Mouse (Mus musculus): ENCODE measurements at regions not wholly inside any gene's neighbourhood (a gene's known extent, or its start where the extent isn't known, plus 50 kb on each side); places are given as distances from the start of the nearest gene placed in this dataset.
A peak's percentile ranks its signal among the peaks of the same experiment; 100 is the strongest.

DNA sequence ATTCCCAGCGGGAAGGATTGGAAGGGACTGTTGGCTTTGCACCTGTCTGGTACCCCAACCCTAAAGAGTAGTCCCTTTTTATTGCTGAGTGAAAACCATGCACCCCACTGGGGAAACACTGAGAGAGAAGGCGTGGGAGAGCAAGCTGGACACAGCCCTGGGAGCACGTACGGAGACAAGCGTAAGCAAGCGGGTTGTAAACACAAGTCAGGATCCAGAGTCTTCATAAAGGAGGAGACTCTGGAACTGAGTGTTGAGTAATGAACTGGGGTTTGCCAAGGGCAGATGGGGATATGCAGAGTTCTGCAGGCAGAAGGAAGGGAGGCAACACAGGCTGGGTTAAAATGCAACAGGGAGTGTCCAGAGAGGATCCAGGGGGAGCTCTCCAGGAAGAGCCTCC lies 141.5 kb upstream of the Dyrk2 start:
- TF ChIP-seq FOSL1 (IDR thresholded peaks at IDR 0.05; ENCODE audit: insufficient read depth, low read length, poor library complexity, severe bottlenecking): no peak
- no peak for TF ChIP-seq CEBPB (IDR thresholded peaks at IDR 0.05; ENCODE audit: low read depth)
- no peak for TF ChIP-seq CTCF (IDR thresholded peaks at IDR 0.05; ENCODE audit: control insufficient read depth, insufficient read depth, insufficient read length)
- no peak for TF ChIP-seq MYOG (IDR thresholded peaks at IDR 0.05; ENCODE audit: control insufficient read depth, extremely low read depth, insufficient read length)
- TF ChIP-seq USF1 (IDR thresholded peaks at IDR 0.05; ENCODE audit: low read depth): no peak
- no peak for TF ChIP-seq MAX (IDR thresholded peaks at IDR 0.05)
- TF ChIP-seq MYOD1 (IDR thresholded peaks at IDR 0.05; ENCODE audit: control insufficient read depth, insufficient read length, low read depth): no peak
- Histone ChIP-seq H3K4me3 (ENCODE audit: insufficient read depth, poor library complexity, severe bottlenecking) (no peak overlapping the region), H3K36me3 (ENCODE audit: control insufficient read depth, insufficient read depth) (no peaks in the 10 kb centered on the region), H3K27me3 (ENCODE audit: control insufficient read depth, insufficient read depth, insufficient read length) (no peaks in the 10 kb centered on the region), H3K79me3 (ENCODE audit: low read depth) (no peaks in the 10 kb centered on the region), H3ac (ENCODE audit: control insufficient read depth, insufficient read length, low read depth) (no peak overlapping the region), H3K79me2 (ENCODE audit: control insufficient read depth, insufficient read depth) (no peaks in the 10 kb centered on the region)

DNA sequence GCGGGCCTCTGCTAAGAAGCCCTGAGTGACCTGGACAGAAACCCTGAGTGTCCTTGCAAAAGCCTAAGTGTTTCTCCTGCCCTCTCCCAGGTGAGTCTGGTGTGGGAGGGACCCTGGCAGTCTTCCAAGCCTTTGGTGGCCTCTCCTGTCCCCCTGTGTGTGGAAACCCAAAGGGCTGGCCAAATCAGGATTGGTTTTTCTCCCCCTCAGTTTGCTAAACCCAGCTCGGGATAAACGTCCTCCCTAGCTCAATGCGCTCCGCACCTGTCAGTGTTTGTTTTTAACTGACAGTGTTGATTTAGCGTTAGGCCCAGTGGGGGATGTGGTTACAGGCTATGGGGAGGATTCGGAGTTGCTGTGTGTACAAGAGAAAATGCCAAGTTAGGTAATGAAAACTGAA lies 140.9 kb upstream of the Dyrk2 start:
- Histone ChIP-seq H3ac (ENCODE audit: control insufficient read depth, insufficient read length, low read depth) (no peak overlapping the region), H3K36me3 (ENCODE audit: control insufficient read depth, insufficient read depth) (no peaks in the 10 kb centered on the region), H3K27me3 (ENCODE audit: control insufficient read depth, insufficient read depth, insufficient read length) (no peaks in the 10 kb centered on the region), H3K4me3 (ENCODE audit: insufficient read depth, poor library complexity, severe bottlenecking) (no peak overlapping the region), H3K79me3 (ENCODE audit: low read depth) (no peaks in the 10 kb centered on the region), H3K79me2 (ENCODE audit: control insufficient read depth, insufficient read depth) (no peaks in the 10 kb centered on the region)
- TF ChIP-seq CTCF (IDR thresholded peaks at IDR 0.05; ENCODE audit: control insufficient read depth, insufficient read depth, insufficient read length): no peak
- TF ChIP-seq MAX (IDR thresholded peaks at IDR 0.05): no peak
- TF ChIP-seq USF1 (IDR thresholded peaks at IDR 0.05; ENCODE audit: low read depth): no peak
- no peak for TF ChIP-seq MYOG (IDR thresholded peaks at IDR 0.05; ENCODE audit: control insufficient read depth, extremely low read depth, insufficient read length)
- peak; percentile 55 for TF ChIP-seq MYOD1 (IDR thresholded peaks at IDR 0.05; ENCODE audit: control insufficient read depth, insufficient read length, low read depth)

DNA sequence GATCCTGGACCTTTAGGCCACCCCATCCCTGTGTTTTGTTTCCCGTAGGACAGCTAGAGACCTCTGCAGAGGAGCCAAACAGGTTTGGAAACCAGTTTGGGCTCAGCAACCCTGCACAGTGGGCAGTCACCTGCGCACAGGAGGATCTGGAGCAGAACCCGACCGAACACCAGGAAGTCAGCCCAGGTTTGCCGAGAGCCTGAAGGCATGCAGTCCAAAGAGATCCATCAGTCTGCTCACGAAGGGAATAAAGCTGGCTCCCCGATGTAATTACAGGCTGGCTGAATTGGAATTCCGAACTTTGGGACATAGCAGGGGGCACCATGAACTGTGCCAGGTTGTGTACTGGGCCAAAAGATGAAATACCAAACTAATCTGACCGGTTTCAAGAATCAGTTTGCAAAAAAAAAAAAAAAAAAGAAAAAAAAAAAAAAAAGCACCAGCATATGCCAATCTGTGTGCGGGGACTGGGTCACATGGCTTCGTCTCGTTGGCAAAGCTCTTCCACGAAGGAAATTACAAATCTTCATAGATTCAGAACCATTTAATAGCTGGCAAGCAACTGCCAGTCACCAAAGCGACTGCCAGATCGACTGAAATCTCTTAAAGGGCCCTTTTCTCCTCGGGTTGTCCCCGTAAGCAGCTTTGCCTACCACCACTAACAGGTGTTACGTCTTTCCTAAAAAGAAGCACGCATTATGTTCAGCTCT lies 137.0 kb upstream of the Dyrk2 start:
- no peaks in the 10 kb centered on the region for H3K79me2 ChIP-seq (ENCODE audit: control insufficient read depth, insufficient read depth)
- no peaks in the 10 kb centered on the region for H3K36me3 ChIP-seq (ENCODE audit: control insufficient read depth, insufficient read depth)
- no peak overlapping the region for H3ac ChIP-seq (ENCODE audit: control insufficient read depth, insufficient read length, low read depth)
- TF ChIP-seq USF1 (IDR thresholded peaks at IDR 0.05; ENCODE audit: low read depth) (no peak), MYOG (IDR thresholded peaks at IDR 0.05; ENCODE audit: control insufficient read depth, extremely low read depth, insufficient read length) (no peak), FOSL1 (IDR thresholded peaks at IDR 0.05; ENCODE audit: insufficient read depth, low read length, poor library complexity, severe bottlenecking) (no peak), CEBPB (IDR thresholded peaks at IDR 0.05; ENCODE audit: low read depth) (no peak), MYOD1 (IDR thresholded peaks at IDR 0.05; ENCODE audit: control insufficient read depth, insufficient read length, low read depth) (no peak), MAX (IDR thresholded peaks at IDR 0.05) (no peak), CTCF (IDR thresholded peaks at IDR 0.05; ENCODE audit: control insufficient read depth, insufficient read depth, insufficient read length) (no peak)
- H3K79me3 ChIP-seq (ENCODE audit: low read depth): no peaks in the 10 kb centered on the region
- H3K4me3 ChIP-seq (ENCODE audit: insufficient read depth, poor library complexity, severe bottlenecking): no peak overlapping the region
- no peaks in the 10 kb centered on the region for H3K27me3 ChIP-seq (ENCODE audit: control insufficient read depth, insufficient read depth, insufficient read length)

DNA sequence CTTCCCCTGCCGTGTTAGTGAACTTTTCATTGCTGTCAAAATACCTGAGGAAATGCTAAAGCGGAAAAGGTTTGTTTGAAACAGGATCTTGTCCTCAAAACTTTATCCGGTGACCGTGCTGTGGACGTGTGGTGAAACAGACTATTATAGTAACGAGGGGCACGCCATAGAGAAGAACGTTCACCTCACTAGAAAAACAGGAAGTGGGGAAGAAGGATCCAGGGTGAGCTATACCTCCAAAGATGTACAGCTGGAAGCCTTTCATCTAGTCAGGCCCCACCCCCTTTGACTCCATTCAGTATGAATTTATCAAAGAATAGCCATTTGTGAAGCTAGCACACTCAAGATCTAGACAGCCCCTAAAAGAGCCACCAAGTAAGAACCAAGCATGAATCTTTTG lies 135.5 kb upstream of the Dyrk2 start:
- Histone ChIP-seq H3K27me3 (ENCODE audit: control insufficient read depth, insufficient read depth, insufficient read length) (no peaks in the 10 kb centered on the region), H3K79me2 (ENCODE audit: control insufficient read depth, insufficient read depth) (no peaks in the 10 kb centered on the region), H3K4me3 (ENCODE audit: insufficient read depth, poor library complexity, severe bottlenecking) (no peak overlapping the region), H3K36me3 (ENCODE audit: control insufficient read depth, insufficient read depth) (no peaks in the 10 kb centered on the region), H3K79me3 (ENCODE audit: low read depth) (no peaks in the 10 kb centered on the region), H3ac (ENCODE audit: control insufficient read depth, insufficient read length, low read depth) (no peak overlapping the region)
- no peak for TF ChIP-seq MYOD1 (IDR thresholded peaks at IDR 0.05; ENCODE audit: control insufficient read depth, insufficient read length, low read depth)
- no peak for TF ChIP-seq MYOG (IDR thresholded peaks at IDR 0.05; ENCODE audit: control insufficient read depth, extremely low read depth, insufficient read length)
- no peak for TF ChIP-seq CEBPB (IDR thresholded peaks at IDR 0.05; ENCODE audit: low read depth)
- no peak for TF ChIP-seq CTCF (IDR thresholded peaks at IDR 0.05; ENCODE audit: control insufficient read depth, insufficient read depth, insufficient read length)
- TF ChIP-seq FOSL1 (IDR thresholded peaks at IDR 0.05; ENCODE audit: insufficient read depth, low read length, poor library complexity, severe bottlenecking): no peak
- TF ChIP-seq MAX (IDR thresholded peaks at IDR 0.05): no peak
- TF ChIP-seq USF1 (IDR thresholded peaks at IDR 0.05; ENCODE audit: low read depth): no peak

DNA sequence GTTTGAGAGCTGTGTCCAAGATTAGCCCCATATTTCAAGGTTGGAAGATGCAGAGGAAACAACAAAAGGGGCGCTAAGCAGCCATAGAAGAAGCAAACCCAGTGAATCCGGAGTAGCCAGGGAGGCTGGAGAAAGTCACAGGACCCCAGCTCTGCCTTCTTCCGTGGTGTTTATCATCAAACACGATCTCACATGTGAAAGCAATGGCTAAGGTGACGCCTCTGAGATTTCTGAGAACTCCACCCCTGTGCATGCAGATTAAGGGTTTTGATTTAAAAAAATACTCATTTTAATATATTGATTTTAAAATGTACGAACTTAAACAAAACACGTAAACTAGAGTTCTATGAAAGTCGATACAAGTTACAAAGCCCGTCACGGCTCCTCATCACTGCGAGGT lies 134.4 kb upstream of the Dyrk2 start:
- H3K36me3 ChIP-seq (ENCODE audit: control insufficient read depth, insufficient read depth): no peaks in the 10 kb centered on the region
- H3K79me2 ChIP-seq (ENCODE audit: control insufficient read depth, insufficient read depth): no peaks in the 10 kb centered on the region

More for the DNA sequence above, 134.4 kb upstream of the Dyrk2 start:
- Histone ChIP-seq H3K4me3 (ENCODE audit: insufficient read depth, poor library complexity, severe bottlenecking) (no peak overlapping the region), H3ac (ENCODE audit: control insufficient read depth, insufficient read length, low read depth) (no peak overlapping the region), H3K79me3 (ENCODE audit: low read depth) (no peaks in the 10 kb centered on the region), H3K27me3 (ENCODE audit: control insufficient read depth, insufficient read depth, insufficient read length) (no peaks in the 10 kb centered on the region)
- TF ChIP-seq MYOD1 (IDR thresholded peaks at IDR 0.05; ENCODE audit: control insufficient read depth, insufficient read length, low read depth) (no peak), CTCF (IDR thresholded peaks at IDR 0.05; ENCODE audit: control insufficient read depth, insufficient read depth, insufficient read length) (no peak), MAX (IDR thresholded peaks at IDR 0.05) (no peak), FOSL1 (IDR thresholded peaks at IDR 0.05; ENCODE audit: insufficient read depth, low read length, poor library complexity, severe bottlenecking) (no peak), USF1 (IDR thresholded peaks at IDR 0.05; ENCODE audit: low read depth) (no peak), CEBPB (IDR thresholded peaks at IDR 0.05; ENCODE audit: low read depth) (no peak), MYOG (IDR thresholded peaks at IDR 0.05; ENCODE audit: control insufficient read depth, extremely low read depth, insufficient read length) (no peak)

All from C2C12 (cell line).